Mouse (Mus musculus) thymus, adult 2 months (tissue): Measurements from ENCODE around the gene Zfyve21.

Experiments
- CTCF ChIP-seq: fragments of 200-500 bp; IDR thresholded peaks from 2 replicates; pipeline ENCODE4 v1.5.1; 2012; ENCODE audit warnings: mild to moderate bottlenecking, control low read depth, low read length, moderate library complexity, borderline replicate concordance; ENCODE audit not compliant: control insufficient read depth, poor library complexity, insufficient read depth; ENCODE audit errors: extremely low read depth
- POLR2A ChIP-seq: fragments of 200-500 bp; IDR thresholded peaks from 2 replicates; pipeline ENCODE4 v1.6.1; 2012; ENCODE audit warnings: mild to moderate bottlenecking, low read length, control low read depth, moderate library complexity; ENCODE audit not compliant: control insufficient read depth, poor library complexity, insufficient read depth; ENCODE audit errors: extremely low read depth

DNA sequence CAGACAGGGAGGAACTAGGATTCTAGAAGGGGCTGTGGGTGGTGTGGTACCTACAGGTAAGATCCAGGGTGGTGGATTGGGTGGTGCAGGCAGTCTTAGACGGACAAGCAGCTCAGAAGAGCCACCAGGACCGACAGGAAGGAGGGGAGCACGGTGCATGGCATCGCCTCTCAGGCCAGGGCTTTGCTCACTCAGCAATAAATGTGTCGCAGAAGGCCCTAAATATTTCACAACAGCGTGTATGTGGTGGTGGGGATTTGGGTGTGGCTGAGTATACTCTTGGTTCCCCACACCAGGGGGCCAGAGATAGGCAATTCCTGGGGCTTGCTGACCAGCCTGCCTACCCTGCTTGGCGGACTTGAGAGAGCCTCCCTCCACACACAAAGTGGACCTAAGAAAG lies 6.7 kb downstream of the Zfyve21 start:
- no peak for TF ChIP-seq POLR2A
- no peak for TF ChIP-seq CTCF
